21 mouse cellular contexts compared by ENCODE assay signal in the genomic region with DNA sequence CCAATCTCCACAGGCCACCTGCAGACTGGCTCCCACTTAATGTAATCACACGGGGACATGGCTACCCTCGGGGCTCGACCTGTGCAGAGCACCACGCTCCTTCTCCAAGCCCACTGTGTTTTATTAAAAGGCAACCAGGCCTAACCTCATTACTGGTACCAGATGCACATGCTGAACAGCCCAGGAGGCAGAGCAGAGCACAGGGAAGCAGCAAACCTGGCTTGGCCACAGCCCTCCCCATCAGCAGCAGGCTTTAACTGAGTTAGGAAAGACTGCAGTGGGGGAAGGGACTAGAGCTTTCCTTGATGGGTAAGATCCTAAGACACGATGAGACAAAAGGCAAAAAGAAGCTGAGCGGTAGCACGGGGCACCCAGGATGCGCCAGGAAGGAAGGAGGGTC. TPM values are rescaled to one million over a fixed set of nuclear protein-coding genes. Genes with fewer than 3 reads are reported as not detected.
"Had no signal": no experiment of that assay in that cellular context is flagged by ENCODE, and none has a peak within 500 bp of the region (broad histone marks: within the 10 kb centered on the region; RNA-seq: fewer than 3 reads in every experiment).

No protein-coding gene starts in this region.

- ATAC-seq: lung, postnatal 0 days; midbrain, embryonic 13.5 days had no signal

- H3K4me2 ChIP-seq: liver, embryonic 15.5 days; midbrain, embryonic 13.5 days had no signal

- H3K36me3 ChIP-seq: liver, embryonic 15.5 days; midbrain, embryonic 13.5 days had no signal

- DNase-seq: kidney, postnatal 25 days; liver; lung, adult 2 months; lung, postnatal 36 days; retina, postnatal 1 day; right cerebral cortex, postnatal 4 days; spleen, adult 18-20 months; thymus, adult 18-20 months; thymus, postnatal 14 days had no signal

- H3K9ac ChIP-seq: liver, embryonic 15.5 days; midbrain, embryonic 13.5 days had no signal

- H3K4me3 ChIP-seq: left cerebral cortex, adult 2 months; liver, embryonic 15.5 days; midbrain, embryonic 13.5 days had no signal

- H3K9me3 ChIP-seq: liver, embryonic 15.5 days; midbrain, embryonic 13.5 days had no signal

- H3K27ac ChIP-seq: left cerebral cortex, adult 2 months; liver, embryonic 15.5 days; midbrain, embryonic 13.5 days had no signal

RNA-seq across cellular contexts. Expression of a gene that starts 52.5 kb away (rescaled TPM):
- total RNA-seq: layer of hippocampus, postnatal 25 days; left cerebral cortex, adult 2 months; left cerebral cortex, postnatal 14 days; megakaryocyte progenitor cell, adult 5-6 weeks; midbrain, postnatal 0 days had no signal
- polyA plus RNA-seq: kidney, embryonic 16.5 days; limb, embryonic 11.5 days; liver, embryonic 15.5 days; midbrain, embryonic 13.5 days; midbrain, postnatal 0 days; neural tube, embryonic 11.5 days; stomach, embryonic 14.5 days had no signal
